Mouse (Mus musculus): ENCODE data around the gene Anapc7.

GRCm38 (mm10) chr5:122372878-122373277 lies 48.6 kb upstream of the Anapc7 start:
- no peak for TF ChIP-seq CTCF (IDR thresholded peaks at IDR 0.05; ENCODE audit: low read depth)
- TF ChIP-seq EP300 (IDR thresholded peaks at IDR 0.05; ENCODE audit: low read depth), result no peak
